Mouse (Mus musculus): ENCODE measurements around the gene Drap1.

DNA sequence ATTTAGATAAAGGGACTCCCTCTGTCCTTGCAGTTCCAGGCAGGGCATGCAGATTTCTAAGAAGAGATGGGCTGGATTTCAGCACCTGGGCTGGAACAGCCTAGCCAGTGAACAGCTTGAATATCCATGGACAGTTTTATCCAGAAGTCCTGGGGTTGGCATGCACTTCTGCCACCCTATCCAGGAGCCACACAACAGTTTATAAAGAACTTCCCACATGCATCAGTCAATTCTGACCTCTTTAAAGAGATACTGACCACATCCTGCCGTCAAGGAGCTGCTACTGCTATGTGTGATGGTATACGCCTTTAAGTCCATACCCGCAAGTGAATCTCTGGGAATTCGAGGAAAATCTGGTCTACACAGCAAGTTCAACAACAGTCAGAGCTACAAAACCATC, 4.4 kb upstream of the Drap1 start:
- TF ChIP-seq CTCF (IDR thresholded peaks at IDR 0.05; ENCODE audit: low read depth): no peak
- no peak for TF ChIP-seq EP300 (IDR thresholded peaks at IDR 0.05; ENCODE audit: low read depth)
